Mouse (Mus musculus) ovary, postnatal 36 days (tissue): ENCODE results near the gene Ms4a10.

Experiments
- DNase-seq: peaks from one replicate; pipeline ENCODE4 v3.0.0; 2022; ENCODE audit warnings: low spot score, mixed read lengths

Gene Ms4a10

GRCm38 (mm10) chr19:10916506-10916905, 58.0 kb downstream of the Ms4a10 start:
- no peak for DNase-seq

DNA sequence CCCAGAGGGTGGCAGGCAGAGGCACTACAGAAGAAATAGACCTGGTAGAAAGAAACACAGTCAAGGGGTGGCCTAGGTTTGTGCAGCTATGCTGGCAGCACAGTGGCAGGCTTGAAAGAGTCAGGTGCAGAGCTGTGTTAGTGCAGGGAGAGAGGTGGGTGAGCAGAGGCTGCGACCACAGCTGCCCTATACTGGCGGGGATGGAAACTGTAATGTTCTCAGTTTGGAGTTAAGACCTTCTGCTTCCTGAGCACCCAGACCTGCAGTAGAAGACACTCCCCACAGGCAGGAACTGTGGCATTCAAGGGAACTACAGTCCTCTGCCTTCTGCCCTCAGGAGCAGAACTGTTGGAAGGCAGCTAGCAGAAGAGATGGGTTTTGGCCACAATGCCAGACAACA, 59.6 kb downstream of the Ms4a10 start:
- DNase-seq = no peak

- DNase-seq = no peak
Observed at GRCm38 (mm10) chr19:10914291-10914690, 60.2 kb downstream of the Ms4a10 start.
